Mouse (Mus musculus): ENCODE measurements around the gene Orc2. TPM values are rescaled to one million over a fixed set of nuclear protein-coding genes. Genes with fewer than 3 reads are reported as not detected.

Orc2 gene
- polyA plus RNA-seq, 1 experiment from 2014 or later, result 39.7 TPM

GRCm38 (mm10) chr1:58420961-58421360, 83.9 kb downstream of the Orc2 start:
- peaks cover 49% of the 10 kb centered on the region for H3K36me3 ChIP-seq (replicated peaks)
- 78% methylated on average over 7 of the region's 7 CpGs for WGBS
- H3K9me3 ChIP-seq, result no peaks in the 10 kb centered on the region
- no peak for ATAC-seq (ENCODE audit: low FRiP score)
- no peak overlapping the region for H3K4me2 ChIP-seq
- H3K9ac ChIP-seq, result no peak overlapping the region
- H3K27me3 ChIP-seq, result no peaks in the 10 kb centered on the region
- H3K27ac ChIP-seq, result no peak overlapping the region
- peaks cover 18% of the 10 kb centered on the region for H3K4me1 ChIP-seq
- no peak overlapping the region for H3K4me3 ChIP-seq (replicated peaks)

GRCm38 (mm10) chr1:58420032-58420431, 84.9 kb downstream of the Orc2 start:
- H3K27me3 ChIP-seq, result no peaks in the 10 kb centered on the region
- no peak overlapping the region for H3K4me3 ChIP-seq (replicated peaks)
- H3K36me3 ChIP-seq (replicated peaks), result peaks cover 54% of the 10 kb centered on the region
- H3K9me3 ChIP-seq, result no peaks in the 10 kb centered on the region
- WGBS, result 91% methylated on average over 10 of the region's 10 CpGs
- H3K27ac ChIP-seq, result no peak overlapping the region
- H3K4me1 ChIP-seq, result peaks cover 18% of the 10 kb centered on the region
- no peak overlapping the region for H3K9ac ChIP-seq
- H3K4me2 ChIP-seq, result no peak overlapping the region
- no peak for ATAC-seq (ENCODE audit: low FRiP score)

GRCm38 (mm10) chr1:58416048-58416447, 88.9 kb downstream of the Orc2 start:
- Histone ChIP-seq H3K36me3 (replicated peaks) (peaks cover 83% of the 10 kb centered on the region), H3K9ac (no peak overlapping the region), H3K27me3 (no peaks in the 10 kb centered on the region), H3K9me3 (no peaks in the 10 kb centered on the region), H3K27ac (no peak overlapping the region), H3K4me3 (replicated peaks) (no peak overlapping the region), H3K4me2 (no peak overlapping the region), H3K4me1 (peaks cover 2% of the 10 kb centered on the region)
- ATAC-seq (ENCODE audit: low FRiP score), result no peak
- WGBS, result 89% methylated on average over 2 of the region's 2 CpGs

DNA sequence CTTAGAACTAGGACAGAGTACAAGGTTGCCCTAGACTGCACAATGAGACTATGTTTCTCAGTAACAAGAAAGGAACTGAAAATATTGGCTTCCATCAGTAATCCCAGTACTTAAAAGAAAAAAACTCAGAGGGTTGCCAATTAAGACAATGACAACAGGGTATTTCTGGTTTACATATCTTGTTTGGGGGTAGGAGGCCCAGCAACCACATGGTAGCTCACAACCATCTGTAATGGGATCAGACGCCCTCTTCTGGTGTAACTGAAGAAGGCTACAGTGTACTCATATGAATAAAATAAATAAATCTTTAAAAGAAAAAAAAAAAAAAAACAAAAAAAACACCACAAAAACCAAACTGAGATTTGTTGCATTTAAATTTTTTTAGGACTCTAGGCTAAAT, 89.5 kb downstream of the Orc2 start:
- ATAC-seq (ENCODE audit: low FRiP score), result no peak
- Histone ChIP-seq H3K9ac (no peak overlapping the region), H3K27me3 (no peaks in the 10 kb centered on the region), H3K9me3 (no peaks in the 10 kb centered on the region), H3K4me2 (no peak overlapping the region), H3K4me3 (replicated peaks) (no peak overlapping the region), H3K4me1 (no peaks in the 10 kb centered on the region), H3K27ac (no peak overlapping the region), H3K36me3 (replicated peaks) (peaks cover 86% of the 10 kb centered on the region)
- 42% methylated on average over 1 of the region's 1 CpGs for WGBS

Other genes starting within 250 kb of the Orc2 start
- 0.09 and 0.15 TPM in 2 replicates for gene Aox2, start 226.8 kb downstream of the Orc2 start, polyA plus RNA-seq (2016; fragmentation: Nextera tagmentation; extraction: Ambion mirVana)
- gene Bzw1, start 112.2 kb downstream of the Orc2 start, polyA plus RNA-seq (2016; fragmentation: Nextera tagmentation; extraction: Ambion mirVana), result 509 and 526 TPM in 2 replicates
- 149 and 159 TPM in 2 replicates for gene Clk1, start 81.0 kb downstream of the Orc2 start, polyA plus RNA-seq (2016; fragmentation: Nextera tagmentation; extraction: Ambion mirVana)
- 57.9 and 65.0 TPM in 2 replicates for gene Nif3l1, start 60.0 kb downstream of the Orc2 start, polyA plus RNA-seq (2016; fragmentation: Nextera tagmentation; extraction: Ambion mirVana)
- gene Ppil3, start 59.6 kb downstream of the Orc2 start, polyA plus RNA-seq (2016; fragmentation: Nextera tagmentation; extraction: Ambion mirVana), result 47.5 and 49.4 TPM in 2 replicates
- 10.2 and 11.2 TPM in 2 replicates for gene Fam126b, start 81.2 kb upstream of the Orc2 start, polyA plus RNA-seq (2016; fragmentation: Nextera tagmentation; extraction: Ambion mirVana)
- gene Ndufb3, start 81.3 kb upstream of the Orc2 start, polyA plus RNA-seq (2016; fragmentation: Nextera tagmentation; extraction: Ambion mirVana), result 168 and 170 TPM in 2 replicates
- not detected in 2 replicates for gene Als2cr12, start 190.9 kb upstream of the Orc2 start, polyA plus RNA-seq (2016; fragmentation: Nextera tagmentation; extraction: Ambion mirVana)
- gene Cflar, start 206.4 kb upstream of the Orc2 start, polyA plus RNA-seq (2016; fragmentation: Nextera tagmentation; extraction: Ambion mirVana), result 23.8 and 24.8 TPM in 2 replicates

Data from forebrain, embryonic 12.5 days (tissue).